Mouse (Mus musculus): ENCODE measurements at regions not wholly inside any gene's neighbourhood (a gene's known extent, or its start where the extent isn't known, plus 50 kb on each side); places are given as distances from the start of the nearest gene placed in this dataset.

DNA sequence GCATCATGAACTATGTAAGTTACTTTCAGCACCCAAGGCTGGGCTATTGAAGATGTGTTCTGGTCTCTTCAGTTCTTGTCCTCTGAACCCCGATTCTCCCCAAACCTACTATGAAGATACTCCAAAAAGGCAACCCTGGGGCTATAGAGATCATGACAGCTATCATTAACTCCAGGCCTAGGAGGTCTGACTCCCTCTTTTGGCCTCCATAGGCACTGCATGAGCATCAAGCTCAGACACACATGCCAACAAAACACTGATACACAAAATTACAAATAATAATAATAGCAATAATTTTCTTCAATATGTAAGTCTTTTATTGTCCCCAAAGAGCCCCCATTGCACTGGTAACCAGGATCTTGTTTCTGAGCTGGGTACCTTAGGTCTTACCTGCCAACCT is 57.3 kb upstream of the Ak4 start:
- TF ChIP-seq TAL1 (IDR thresholded peaks at IDR 0.05; ENCODE audit: low read length) (no peak), GATA1 (IDR thresholded peaks at IDR 0.05; ENCODE audit: low read length) (no peak)

Data from erythroblast, embryonic 14.5 days (primary cell).